Comparison of ENCODE assay signal across 12 mouse cellular contexts in genomic region chr2:93339373-93340106, GRCm38 (mm10). TPM values are rescaled to one million over a fixed set of nuclear protein-coding genes. Genes with fewer than 3 reads are reported as not detected.
DNase-seq lines count a peak whose midpoint lies in the region; ATAC-seq and TF ChIP-seq lines count a peak whose summit lies in the region.
"Had no signal": no experiment of that assay in that cellular context is flagged by ENCODE, and none has a peak within 500 bp of the region (broad histone marks: within the 10 kb centered on the region; RNA-seq: fewer than 3 reads in every experiment).

No protein-coding gene starts in this region.

- H3K4me1 ChIP-seq in lung, postnatal 0 days (ENCODE audit: insufficient read depth, low read depth, low read length): no peaks in the 10 kb centered on the region
- H3K4me1 ChIP-seq in midbrain, postnatal 0 days (ENCODE audit: insufficient read depth, low read length): 0 out of 2 replicates have a peak, but pooled peaks cover 5% of the 10 kb centered on the region

- no peak for TF ChIP-seq CTCF in lung, postnatal 0 days (IDR thresholded peaks at IDR 0.05)
- TF ChIP-seq CTCF in midbrain, postnatal 0 days (IDR thresholded peaks at IDR 0.05): no peak

- H3K9me3 ChIP-seq in lung, postnatal 0 days (ENCODE audit: low read length): no peaks in the 10 kb centered on the region
- no peaks in the 10 kb centered on the region for H3K9me3 ChIP-seq in midbrain, postnatal 0 days (ENCODE audit: low read length)

- no peak overlapping the region for H3K4me3 ChIP-seq in lung, postnatal 0 days (ENCODE audit: low read depth, low read length)
- no peak overlapping the region for H3K4me3 ChIP-seq in midbrain, postnatal 0 days (ENCODE audit: low read depth, low read length)
- H3K4me3 ChIP-seq: heart, adult 2 months had no signal

- intact Hi-C loops in gastrocnemius, postnatal 14 days (cut with DNase I; ENCODE audit: low total_unique reads): loop anchor here (5.0 kb wide), 1 partner anchor 68 kb away; no protein-coding TSS in a partner anchor

- peak; percentile 53 for TF ChIP-seq EP300 in lung, postnatal 0 days (IDR thresholded peaks at IDR 0.05)

- no peak for ATAC-seq in lung, postnatal 0 days
- peak; percentile 50; the same call in 1 of the 2 replicates for ATAC-seq in midbrain, postnatal 0 days (ENCODE audit: low FRiP score)

- no peak overlapping the region for H3K27ac ChIP-seq in lung, postnatal 0 days (ENCODE audit: low read length)
- H3K27ac ChIP-seq in midbrain, postnatal 0 days (ENCODE audit: low read depth, low read length): peak overlapping the region; percentile 48; the same call in 1 of the 2 replicates
- H3K27ac ChIP-seq: heart, adult 2 months; liver, embryonic 14.5 days had no signal

- H3K9ac ChIP-seq in lung, postnatal 0 days (replicated peaks; ENCODE audit: low read depth): no peak overlapping the region
- H3K9ac ChIP-seq in midbrain, postnatal 0 days (replicated peaks; ENCODE audit: low read length, poor library complexity, severe bottlenecking): no peak overlapping the region
- H3K9ac ChIP-seq: liver, embryonic 14.5 days had no signal

- no peaks in the 10 kb centered on the region for H3K36me3 ChIP-seq in lung, postnatal 0 days (ENCODE audit: insufficient read depth, low read length)
- H3K36me3 ChIP-seq in midbrain, postnatal 0 days (ENCODE audit: insufficient read depth, low read length): no peaks in the 10 kb centered on the region

- H3K4me2 ChIP-seq in lung, postnatal 0 days (replicated peaks; ENCODE audit: low read depth, low read length): no peak overlapping the region
- no peak overlapping the region for H3K4me2 ChIP-seq in midbrain, postnatal 0 days (ENCODE audit: low read depth, low read length, poor library complexity, severe bottlenecking)

- 45% methylated on average over 9 of the region's 9 CpGs for WGBS in lung, postnatal 0 days
- WGBS in midbrain, postnatal 0 days: 40% methylated on average over 9 of the region's 9 CpGs

- H3K27me3 ChIP-seq in lung, postnatal 0 days (replicated peaks; ENCODE audit: insufficient read depth, low read length): no peaks in the 10 kb centered on the region
- no peaks in the 10 kb centered on the region for H3K27me3 ChIP-seq in midbrain, postnatal 0 days (ENCODE audit: insufficient read depth, low read length)

- peak; percentile 29 to 39 for DNase-seq in kidney, postnatal 4 days
- no peak for DNase-seq in kidney, adult 18-20 months
- DNase-seq in gastrocnemius, postnatal 14 days: peak; percentile 38
- DNase-seq in lung, postnatal 0 days (ENCODE audit: low spot score): peak; percentile 28
- peak; percentile 48 for DNase-seq in midbrain, postnatal 0 days (ENCODE audit: low spot score)
- DNase-seq in right cerebral cortex, postnatal 4 days: no peak
- no peak for DNase-seq in frontal cortex, adult 2 months (ENCODE audit: extremely low spot score in 1 of 2, low spot score in 1 of 2)
- no peak for DNase-seq in liver
- DNase-seq: cerebellum, postnatal 36 days; thymus, postnatal 14 days had no signal

RNA-seq across cellular contexts. Expression of gene Tspan18, which starts 5.2 kb away (rescaled TPM):
- total RNA-seq in gastrocnemius, postnatal 14 days (2021): 10 to 100 TPM in 1 of 2 experiments, 1 to 10 TPM in 1; 9.7 to 11.4 TPM
- 36.4 and 39.9 TPM in 2 replicates for polyA plus RNA-seq in lung, postnatal 0 days (2015; fragmentation: Nextera tagmentation; extraction: Ambion mirVana)
- 19.8 and 21.5 TPM in 2 replicates for total RNA-seq in midbrain, postnatal 0 days (2014; rRNA removed)
- polyA plus RNA-seq in midbrain, postnatal 0 days (2015; fragmentation: Nextera tagmentation; extraction: Ambion mirVana): 13.2 and 16.5 TPM in 2 replicates
- polyA plus RNA-seq in frontal cortex, adult 2 months (2012; rRNA removed): 4.3 TPM in 2 replicates

Comparison
In these comparisons a context has a peak if more than half of its experiments do, and no peak if none do; other contexts are left out.
1. DNase-seq: peak in kidney, postnatal 4 days (2 of 2), gastrocnemius, postnatal 14 days (single experiment), lung, postnatal 0 days (single experiment) and midbrain, postnatal 0 days (single experiment); none in kidney, adult 18-20 months (single experiment), right cerebral cortex, postnatal 4 days (single experiment), frontal cortex, adult 2 months (0 of 2) and liver (single experiment).